Mouse (Mus musculus) kidney, adult 10 weeks (tissue): Measurements from ENCODE around the gene A4galt. TPM values are rescaled to one million over a fixed set of nuclear protein-coding genes. Genes with fewer than 3 reads are reported as not detected.

ENCODE experiments used
- polyA plus RNA-seq: library from polyadenylated mRNA; stranded (reverse); fragments of 350-450 nt; fragmentation: Illumina TruSeq; extraction: RNeasy Lipid Tissue Mini Kit (QIAGEN cat#74804); gene quantifications from one replicate; pipeline ENCODE4 v1.2.3, GENCODE M21; 2014; ENCODE audit warnings: low read depth, low replicate concordance

The A4galt gene
- 2.5 TPM for polyA plus RNA-seq

GRCm38 (mm10) chr15:83251176-83252004 is at the start of gene A4galt:
Gene A4galt, minus strand, starts transcription at chr15:83251774.

Other genes starting within 250 kb of the A4galt start
- gene Nfam1, start 218.5 kb downstream of the A4galt start, polyA plus RNA-seq, result 0.20 TPM
- 4.4 TPM for gene Serhl, start 162.3 kb downstream of the A4galt start, polyA plus RNA-seq
- gene Rrp7a, start 129.0 kb downstream of the A4galt start, polyA plus RNA-seq, result 0.40 TPM
- 9.7 TPM for gene Poldip3, start 102.4 kb downstream of the A4galt start, polyA plus RNA-seq
- gene Cyb5r3, start 79.2 kb downstream of the A4galt start, polyA plus RNA-seq, result 23.2 TPM
- 11.6 TPM for gene Arfgap3, start 98.5 kb upstream of the A4galt start, polyA plus RNA-seq
- 56.8 TPM for gene Pacsin2, start 212.8 kb upstream of the A4galt start, polyA plus RNA-seq